Comparison of ENCODE assay signal across 16 mouse cellular contexts in genomic region chr5:125199086-125199485, GRCm38 (mm10).
"Had no signal": no experiment of that assay in that cellular context is flagged by ENCODE, and none has a peak within 500 bp of the region (broad histone marks: within the 10 kb centered on the region; RNA-seq: fewer than 3 reads in every experiment).

No protein-coding gene starts in this region.

- H3K27me3 ChIP-seq: neural tube, embryonic 13.5 days; neural tube, embryonic 15.5 days; stomach, embryonic 15.5 days had no signal

- H3K27ac ChIP-seq: neural tube, embryonic 13.5 days; neural tube, embryonic 15.5 days; stomach, embryonic 15.5 days; stomach, postnatal 0 days had no signal

- H3K36me3 ChIP-seq: neural tube, embryonic 13.5 days; neural tube, embryonic 15.5 days; stomach, embryonic 15.5 days had no signal

- DNase-seq: retina, postnatal 1 day; right cerebral cortex, adult 18-20 months; right cerebral cortex, postnatal 14 days; right cerebral cortex, postnatal 25 days; right cerebral cortex, postnatal 4 days; spleen, adult 18-20 months; thymus, adult 18-20 months; thymus, adult 2 months; thymus, postnatal 14 days; thymus, postnatal 25 days; thymus, postnatal 36 days; thymus, postnatal 4 days had no signal

- H3K9me3 ChIP-seq: neural tube, embryonic 13.5 days; neural tube, embryonic 15.5 days; stomach, embryonic 15.5 days had no signal

- H3K4me3 ChIP-seq: neural tube, embryonic 13.5 days; neural tube, embryonic 15.5 days; stomach, embryonic 15.5 days had no signal

- H3K9ac ChIP-seq: neural tube, embryonic 13.5 days; neural tube, embryonic 15.5 days; stomach, embryonic 15.5 days had no signal

- H3K4me2 ChIP-seq: neural tube, embryonic 13.5 days; neural tube, embryonic 15.5 days; stomach, embryonic 15.5 days had no signal
